ENCODE assay signal across 8 mouse cellular contexts in the genomic region with DNA sequence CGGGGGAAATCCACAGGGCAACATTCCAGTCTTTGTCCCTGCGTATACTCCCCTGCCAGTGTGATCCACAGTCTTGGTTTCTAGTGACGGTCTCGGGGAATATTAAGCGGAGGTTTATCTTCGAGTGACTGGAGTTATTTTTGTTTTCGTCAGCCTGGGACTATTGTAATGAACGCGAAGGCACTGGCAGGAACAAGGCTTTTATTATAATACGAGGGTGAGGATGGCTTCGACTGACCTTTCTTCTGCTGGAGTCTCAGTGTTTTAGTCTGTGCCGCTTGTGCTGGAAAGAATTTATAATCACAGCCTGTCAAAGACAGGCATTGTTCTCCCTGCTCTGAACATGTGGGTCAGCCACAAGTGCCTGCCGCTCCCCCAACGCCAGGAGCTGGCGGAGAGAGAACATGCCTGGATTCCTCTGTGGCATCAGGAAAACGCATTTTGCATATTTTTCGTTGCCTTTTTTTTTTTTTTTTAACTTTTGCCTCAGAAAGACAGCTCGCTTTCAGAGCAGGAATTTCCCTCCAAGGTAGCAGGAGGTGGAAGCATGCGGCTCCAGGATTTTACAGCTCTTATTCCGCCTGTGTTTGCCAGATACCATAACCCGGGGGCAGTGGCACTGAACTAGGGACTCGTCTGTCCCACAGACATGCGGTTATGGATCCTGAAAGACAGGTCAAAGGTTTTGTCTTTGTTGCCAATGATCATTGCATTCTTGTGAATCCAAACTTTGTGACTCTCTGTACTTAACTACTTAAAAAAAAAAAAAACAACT.
DNase-seq lines count a peak whose midpoint lies in the region; ATAC-seq lines count a peak whose summit lies in the region.

No protein-coding gene starts in this region.

- peak overlapping the region; percentile 51 for H3K4me2 ChIP-seq in forebrain, embryonic 16.5 days (ENCODE audit: low read length)
- peak overlapping the region; percentile 51 for H3K4me2 ChIP-seq in intestine, embryonic 16.5 days (ENCODE audit: low read depth, low read length)
- H3K4me2 ChIP-seq in neural tube, embryonic 11.5 days (ENCODE audit: low read depth), result peak overlapping the region; percentile 43

- H3K36me3 ChIP-seq in forebrain, embryonic 16.5 days (ENCODE audit: control insufficient read depth, insufficient read depth), result no peaks in the 10 kb centered on the region
- H3K36me3 ChIP-seq in intestine, embryonic 16.5 days (ENCODE audit: control insufficient read depth, insufficient read depth, low read length), result no peaks in the 10 kb centered on the region
- H3K36me3 ChIP-seq in neural tube, embryonic 11.5 days (ENCODE audit: control insufficient read depth, insufficient read depth, low read length), result no peaks in the 10 kb centered on the region

- WGBS in forebrain, embryonic 16.5 days, result 3% methylated on average over 23 of the region's 23 CpGs
- 9% methylated on average over 23 of the region's 23 CpGs for WGBS in intestine, embryonic 16.5 days
- WGBS in neural tube, embryonic 11.5 days, result 5% methylated on average over 23 of the region's 23 CpGs

- no peaks in the 10 kb centered on the region for H3K9me3 ChIP-seq in forebrain, embryonic 16.5 days (ENCODE audit: control insufficient read depth, low read length)
- no peaks in the 10 kb centered on the region for H3K9me3 ChIP-seq in intestine, embryonic 16.5 days (ENCODE audit: control insufficient read depth, low read length)
- H3K9me3 ChIP-seq in neural tube, embryonic 11.5 days (ENCODE audit: control insufficient read depth, low read length), result no peaks in the 10 kb centered on the region

- H3K27me3 ChIP-seq in forebrain, embryonic 16.5 days (replicated peaks; ENCODE audit: control insufficient read depth, insufficient read depth, low read length), result no peaks in the 10 kb centered on the region
- H3K27me3 ChIP-seq in intestine, embryonic 16.5 days (replicated peaks; ENCODE audit: control insufficient read depth, insufficient read depth, low read length), result no peaks in the 10 kb centered on the region
- no peaks in the 10 kb centered on the region for H3K27me3 ChIP-seq in neural tube, embryonic 11.5 days (ENCODE audit: control insufficient read depth, insufficient read depth, low read length)

- DNase-seq in gastrocnemius, postnatal 25 days, result peak; percentile 38
- DNase-seq in gastrocnemius, postnatal 10 days, result no peak
- peak; percentile 17 to 49 for DNase-seq in left cerebral cortex, postnatal 10 days (ENCODE audit: extremely low spot score in 1 of 2, low spot score in 2 of 2)
- peak; percentile 80 for DNase-seq in neural tube, embryonic 11.5 days (ENCODE audit: low spot score)
- no peak for DNase-seq in MN1 (ENCODE audit: low spot score)
- no peak for DNase-seq in urinary bladder, postnatal 14 days (ENCODE audit: low spot score)

- H3K4me3 ChIP-seq in forebrain, embryonic 16.5 days (replicated peaks; ENCODE audit: low read length), result peak overlapping the region; percentile 30
- peak overlapping the region; percentile 25 for H3K4me3 ChIP-seq in intestine, embryonic 16.5 days (ENCODE audit: low read length)
- peak overlapping the region; percentile 4 for H3K4me3 ChIP-seq in neural tube, embryonic 11.5 days (ENCODE audit: low read depth, low read length)

- H3K9ac ChIP-seq in forebrain, embryonic 16.5 days (replicated peaks; ENCODE audit: low read depth, low read length), result peak overlapping the region; percentile 38
- no peak overlapping the region for H3K9ac ChIP-seq in intestine, embryonic 16.5 days (ENCODE audit: low read depth, low read length)
- H3K9ac ChIP-seq in neural tube, embryonic 11.5 days (ENCODE audit: low read length), result peak overlapping the region; percentile 44

- intact Hi-C loops in left cerebral cortex, postnatal 10 days (cut with DNase I), result no loop called here

- H3K27ac ChIP-seq in forebrain, embryonic 16.5 days (ENCODE audit: low read length), result peak overlapping the region; percentile 70
- H3K27ac ChIP-seq in intestine, embryonic 16.5 days (ENCODE audit: low read length), result no peak overlapping the region
- H3K27ac ChIP-seq in neural tube, embryonic 11.5 days (ENCODE audit: low read depth, low read length), result peak overlapping the region; percentile 73

- peak; percentile 91 for ATAC-seq in forebrain, embryonic 16.5 days
- ATAC-seq in intestine, embryonic 16.5 days, result peak; percentile 64
- ATAC-seq in neural tube, embryonic 11.5 days (ENCODE audit: insufficient read depth, low FRiP score, low TSS enrichment), result peak; percentile 90

- H3K4me1 ChIP-seq in forebrain, embryonic 16.5 days (replicated peaks; ENCODE audit: control insufficient read depth, insufficient read depth, low read length), result peaks cover 24% of the 10 kb centered on the region
- peaks cover 5% of the 10 kb centered on the region; the same call in 1 of the 2 replicates for H3K4me1 ChIP-seq in intestine, embryonic 16.5 days (ENCODE audit: control insufficient read depth, insufficient read depth, low read length)
- peaks cover 36% of the 10 kb centered on the region for H3K4me1 ChIP-seq in neural tube, embryonic 11.5 days (ENCODE audit: control insufficient read depth, insufficient read depth, low read length)

Comparison
In these comparisons a context has a peak if more than half of its experiments do, and no peak if none do; other contexts are left out.
1. DNase-seq: peak in gastrocnemius, postnatal 25 days (single experiment), left cerebral cortex, postnatal 10 days (2 of 2) and neural tube, embryonic 11.5 days (single experiment); none in gastrocnemius, postnatal 10 days (single experiment), MN1 (single experiment) and urinary bladder, postnatal 14 days (single experiment).
2. Peak in every context shown above with its lines, with median percentiles within 50 percentile points of each other: ATAC-seq, H3K4me2 ChIP-seq and H3K4me3 ChIP-seq.